Mouse (Mus musculus) lung, adult 2 months (tissue): ENCODE results near the gene Olfr374.

Source experiments
- CTCF ChIP-seq: fragments of 200-500 bp; IDR thresholded peaks from 2 replicates; pipeline ENCODE4 v1.5.1; 2011; ENCODE audit warnings: mild to moderate bottlenecking, low read length, control low read depth; ENCODE audit not compliant: insufficient read depth
- POLR2A ChIP-seq: fragments of 200-500 bp; IDR thresholded peaks from 2 replicates; pipeline ENCODE4 v1.6.1; 2011; ENCODE audit warnings: low read depth, mild to moderate bottlenecking, control low read depth, low read length, borderline replicate concordance; ENCODE audit errors: extremely low read depth

DNA sequence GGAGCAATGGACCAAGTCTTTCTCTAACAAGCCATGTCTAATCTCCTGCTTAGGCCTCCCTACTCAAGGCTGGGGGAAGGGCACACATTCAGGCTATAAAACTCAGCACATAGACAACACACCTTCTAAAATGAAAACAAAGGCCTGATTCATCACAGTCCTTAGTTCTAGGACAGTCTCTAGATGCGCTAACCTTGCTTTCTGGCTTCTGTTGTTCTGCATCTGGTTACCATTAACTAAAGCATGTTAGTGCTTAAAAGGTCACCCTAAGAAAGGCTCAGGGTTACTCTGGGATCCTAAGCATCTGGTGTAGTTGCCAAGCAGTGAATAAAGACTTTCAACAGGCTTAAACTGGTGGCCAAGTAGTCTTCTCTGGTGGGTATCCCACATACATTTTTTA is 15.2 kb downstream of the Olfr374 start:
- TF ChIP-seq POLR2A (no peak), CTCF (no peak)
